Mouse (Mus musculus): ENCODE data around the gene Klhdc10. TPM values are rescaled to one million over a fixed set of nuclear protein-coding genes. Genes with fewer than 3 reads are reported as not detected.

The Klhdc10 gene
- total and polyA plus RNA-seq, 2 experiments from 2014 or later = 28.5 to 116 TPM

DNA sequence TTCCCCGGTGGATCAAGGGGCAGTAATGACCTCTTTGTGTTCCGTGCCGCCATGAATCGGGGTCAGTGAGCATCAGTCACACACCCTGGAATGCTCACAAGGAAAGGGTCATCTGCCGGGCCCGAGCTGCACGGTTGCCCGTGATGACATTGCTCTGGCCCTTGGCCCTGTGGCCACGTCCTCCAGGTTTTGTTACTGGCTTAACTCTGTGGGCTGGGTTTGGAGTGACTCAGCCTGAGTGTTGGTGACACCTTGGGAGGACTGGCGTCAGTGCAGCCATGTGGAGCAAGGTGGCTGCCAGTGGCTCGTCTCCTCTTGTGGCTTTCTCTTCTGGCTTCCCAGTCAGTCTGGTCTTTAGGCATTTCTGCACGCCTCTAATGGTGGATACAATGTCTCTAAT lies 45.0 kb upstream of the Klhdc10 start:
- no peaks in the 10 kb centered on the region for H3K36me3 ChIP-seq (ENCODE audit: insufficient read depth, low read length)
- H3K4me1 ChIP-seq (ENCODE audit: insufficient read depth, low read length) = no peaks in the 10 kb centered on the region
- H3K4me2 ChIP-seq (ENCODE audit: low read depth, low read length, poor library complexity, severe bottlenecking) = no peak overlapping the region
- no peak overlapping the region for H3K4me3 ChIP-seq (ENCODE audit: low read depth, low read length)
- no peak for ATAC-seq (ENCODE audit: low FRiP score)
- H3K27me3 ChIP-seq (ENCODE audit: insufficient read depth, low read length) = no peaks in the 10 kb centered on the region
- H3K9me3 ChIP-seq (ENCODE audit: low read length) = no peaks in the 10 kb centered on the region
- no peak for DNase-seq (ENCODE audit: low spot score)
- no peak overlapping the region for H3K27ac ChIP-seq (ENCODE audit: low read depth, low read length)
- no peak overlapping the region for H3K9ac ChIP-seq (replicated peaks; ENCODE audit: low read length, poor library complexity, severe bottlenecking)
- 86% methylated on average over 12 of the region's 12 CpGs for WGBS
- TF ChIP-seq CTCF (IDR thresholded peaks at IDR 0.05) = no peak

- no peak overlapping the region for H3K27ac ChIP-seq (ENCODE audit: low read depth, low read length)
- H3K27me3 ChIP-seq (ENCODE audit: insufficient read depth, low read length) = no peaks in the 10 kb centered on the region
- WGBS = 20% methylated on average over 9 of the region's 9 CpGs
- no peaks in the 10 kb centered on the region for H3K4me1 ChIP-seq (ENCODE audit: insufficient read depth, low read length)
- no peaks in the 10 kb centered on the region for H3K36me3 ChIP-seq (ENCODE audit: insufficient read depth, low read length)
- peak; percentile 69; the same call in 1 of the 2 replicates for ATAC-seq (ENCODE audit: low FRiP score)
- H3K9me3 ChIP-seq (ENCODE audit: low read length) = no peaks in the 10 kb centered on the region
- peak; percentile 96 for TF ChIP-seq CTCF (IDR thresholded peaks at IDR 0.05)
- no peak overlapping the region for H3K9ac ChIP-seq (replicated peaks; ENCODE audit: low read length, poor library complexity, severe bottlenecking)
- no peak overlapping the region for H3K4me3 ChIP-seq (ENCODE audit: low read depth, low read length)
- no peak overlapping the region for H3K4me2 ChIP-seq (ENCODE audit: low read depth, low read length, poor library complexity, severe bottlenecking)
- DNase-seq (ENCODE audit: low spot score) = peak; percentile 88
Measured at GRCm38 (mm10) chr6:30357561-30358177, 44.0 kb upstream of the Klhdc10 start.

GRCm38 (mm10) chr6:30359762-30360509 lies 41.7 kb upstream of the Klhdc10 start:
- Histone ChIP-seq H3K4me2 (ENCODE audit: low read depth, low read length, poor library complexity, severe bottlenecking) (no peak overlapping the region), H3K9me3 (ENCODE audit: low read length) (no peaks in the 10 kb centered on the region)
- ATAC-seq (ENCODE audit: low FRiP score) = no peak

GRCm38 (mm10) chr6:30363808-30364207 lies 37.9 kb upstream of the Klhdc10 start:
- no peaks in the 10 kb centered on the region for H3K9me3 ChIP-seq (ENCODE audit: low read length)
- ATAC-seq (ENCODE audit: low FRiP score) (no peak), DNase-seq (ENCODE audit: low spot score) (no peak)
- H3K4me1 ChIP-seq (ENCODE audit: insufficient read depth, low read length) = no peaks in the 10 kb centered on the region
- no peak overlapping the region for H3K9ac ChIP-seq (replicated peaks; ENCODE audit: low read length, poor library complexity, severe bottlenecking)
- no peak overlapping the region for H3K4me3 ChIP-seq (ENCODE audit: low read depth, low read length)
- no peaks in the 10 kb centered on the region for H3K27me3 ChIP-seq (ENCODE audit: insufficient read depth, low read length)
- peaks cover 29% of the 10 kb centered on the region for H3K36me3 ChIP-seq (ENCODE audit: insufficient read depth, low read length)
- H3K4me2 ChIP-seq (ENCODE audit: low read depth, low read length, poor library complexity, severe bottlenecking) = no peak overlapping the region
- TF ChIP-seq CTCF (IDR thresholded peaks at IDR 0.05) = no peak
- 48% methylated on average over 5 of the region's 5 CpGs for WGBS
- H3K27ac ChIP-seq (ENCODE audit: low read depth, low read length) = no peak overlapping the region

More at GRCm38 (mm10) chr6:30359762-30360509, 41.7 kb upstream of the Klhdc10 start:
- Histone ChIP-seq H3K4me3 (ENCODE audit: low read depth, low read length) (no peak overlapping the region), H3K9ac (replicated peaks; ENCODE audit: low read length, poor library complexity, severe bottlenecking) (no peak overlapping the region), H3K27me3 (ENCODE audit: insufficient read depth, low read length) (no peaks in the 10 kb centered on the region), H3K27ac (ENCODE audit: low read depth, low read length) (no peak overlapping the region), H3K36me3 (ENCODE audit: insufficient read depth, low read length) (peaks cover 8% of the 10 kb centered on the region), H3K4me1 (ENCODE audit: insufficient read depth, low read length) (no peaks in the 10 kb centered on the region)
- no peak for TF ChIP-seq CTCF (IDR thresholded peaks at IDR 0.05)
- no peak for DNase-seq (ENCODE audit: low spot score)
- 73% methylated on average over 12 of the region's 12 CpGs for WGBS

DNA sequence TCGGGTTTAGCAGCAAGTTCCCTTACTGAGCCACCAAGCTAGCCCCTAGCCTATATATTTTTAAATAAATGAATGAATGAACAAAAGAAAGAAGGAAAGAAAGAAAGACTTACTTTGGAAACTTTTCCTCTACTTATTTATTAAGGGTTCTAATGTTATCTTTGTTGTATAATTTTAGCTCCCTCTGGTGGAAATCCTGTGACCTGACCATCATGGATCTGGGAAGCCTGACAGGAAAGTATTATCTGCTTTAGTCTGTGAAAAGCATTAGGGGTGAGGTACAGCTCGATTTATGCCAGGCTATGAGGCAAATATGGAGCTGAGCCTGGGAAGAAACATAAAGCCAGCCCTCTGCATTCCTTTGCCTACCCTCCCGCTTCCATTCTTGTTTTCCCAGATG lies 32.4 kb upstream of the Klhdc10 start:
- H3K4me2 ChIP-seq (ENCODE audit: low read depth, low read length, poor library complexity, severe bottlenecking) = no peak overlapping the region
- H3K36me3 ChIP-seq (ENCODE audit: insufficient read depth, low read length) = peaks cover 67% of the 10 kb centered on the region
- H3K9ac ChIP-seq (replicated peaks; ENCODE audit: low read length, poor library complexity, severe bottlenecking) = no peak overlapping the region
- WGBS = 88% methylated on average over 3 of the region's 3 CpGs
- H3K27me3 ChIP-seq (ENCODE audit: insufficient read depth, low read length) = no peaks in the 10 kb centered on the region
- DNase-seq (ENCODE audit: low spot score) (peak; percentile 6), ATAC-seq (ENCODE audit: low FRiP score) (no peak)
- no peaks in the 10 kb centered on the region for H3K9me3 ChIP-seq (ENCODE audit: low read length)
- no peaks in the 10 kb centered on the region for H3K4me1 ChIP-seq (ENCODE audit: insufficient read depth, low read length)
- H3K4me3 ChIP-seq (ENCODE audit: low read depth, low read length) = no peak overlapping the region
- H3K27ac ChIP-seq (ENCODE audit: low read depth, low read length) = no peak overlapping the region
- peak; percentile 65 for TF ChIP-seq CTCF (IDR thresholded peaks at IDR 0.05)
